ENCODE assay signal across 14 mouse cellular contexts in the genomic region with DNA sequence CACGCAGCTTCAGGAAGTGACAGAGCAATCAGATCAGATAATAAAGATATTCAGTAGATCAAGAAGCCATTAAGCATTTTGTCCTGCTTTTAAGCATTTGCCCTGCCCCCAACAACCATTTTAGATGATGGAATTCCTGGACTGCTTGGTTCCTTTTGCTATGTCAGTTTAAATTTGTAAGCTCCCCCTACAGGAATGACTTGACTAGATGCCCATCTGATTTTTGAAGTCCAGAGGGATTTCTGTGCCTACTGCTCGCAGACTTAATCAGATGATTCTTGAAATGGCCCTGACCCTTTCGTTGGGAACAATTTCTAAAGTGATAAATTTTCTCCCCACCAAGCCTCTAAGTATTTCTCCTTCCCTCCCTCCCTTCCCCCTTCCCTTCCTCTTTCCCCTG. TPM values are rescaled to one million over a fixed set of nuclear protein-coding genes. Genes with fewer than 3 reads are reported as not detected.
A peak's percentile ranks its signal among the peaks of the same experiment; 100 is the strongest.
DNase-seq lines count a peak whose midpoint lies in the region; ATAC-seq and TF ChIP-seq lines count a peak whose summit lies in the region.
"Had no signal": no experiment of that assay in that cellular context is flagged by ENCODE, and none has a peak within 500 bp of the region (broad histone marks: within the 10 kb centered on the region; RNA-seq: fewer than 3 reads in every experiment).

No protein-coding gene starts in this region.

- H3K4me2 ChIP-seq in heart, embryonic 16.5 days (ENCODE audit: low read depth, low read length): peak overlapping the region; percentile 22; the same call in 1 of the 2 replicates
- no peak overlapping the region; the same call in 1 of the 2 replicates for H3K4me2 ChIP-seq in heart, embryonic 12.5 days
- H3K4me2 ChIP-seq in lung, embryonic 16.5 days (ENCODE audit: low read depth, low read length): no peak overlapping the region
- no peak overlapping the region for H3K4me2 ChIP-seq in intestine, postnatal 0 days (replicated peaks; ENCODE audit: low read depth)
- H3K4me2 ChIP-seq: embryonic facial prominence, embryonic 15.5 days; midbrain, embryonic 11.5 days had no signal

- WGBS in heart, embryonic 16.5 days: 27% methylated on average over 3 of the region's 3 CpGs
- WGBS in heart, embryonic 12.5 days: 26% methylated on average over 3 of the region's 3 CpGs
- 30% methylated on average over 3 of the region's 3 CpGs for WGBS in lung, embryonic 16.5 days
- 43% methylated on average over 3 of the region's 3 CpGs for WGBS in intestine, postnatal 0 days

- no peaks in the 10 kb centered on the region; the same call in 1 of the 2 replicates for H3K27me3 ChIP-seq in heart, embryonic 16.5 days (ENCODE audit: control insufficient read depth, insufficient read depth, low read length)
- H3K27me3 ChIP-seq in heart, embryonic 12.5 days (replicated peaks): no peaks in the 10 kb centered on the region
- no peaks in the 10 kb centered on the region for H3K27me3 ChIP-seq in lung, embryonic 16.5 days (ENCODE audit: control insufficient read depth, insufficient read depth, low read depth, low read length)
- H3K27me3 ChIP-seq in intestine, postnatal 0 days (replicated peaks; ENCODE audit: control insufficient read depth, insufficient read depth, low read length): no peaks in the 10 kb centered on the region
- H3K27me3 ChIP-seq: embryonic facial prominence, embryonic 15.5 days had no signal

- H3K36me3 ChIP-seq in heart, embryonic 16.5 days (ENCODE audit: control insufficient read depth, insufficient read depth): no peaks in the 10 kb centered on the region
- no peaks in the 10 kb centered on the region for H3K36me3 ChIP-seq in heart, embryonic 12.5 days
- H3K36me3 ChIP-seq in lung, embryonic 16.5 days (ENCODE audit: control insufficient read depth, insufficient read depth, low read length): no peaks in the 10 kb centered on the region
- no peaks in the 10 kb centered on the region for H3K36me3 ChIP-seq in intestine, postnatal 0 days (ENCODE audit: control insufficient read depth, insufficient read depth)
- H3K36me3 ChIP-seq: embryonic facial prominence, embryonic 15.5 days had no signal

- peaks cover 21% of the 10 kb centered on the region for H3K4me1 ChIP-seq in heart, embryonic 16.5 days (ENCODE audit: control insufficient read depth, insufficient read depth, low read length)
- peaks cover 34% of the 10 kb centered on the region for H3K4me1 ChIP-seq in heart, embryonic 12.5 days (replicated peaks)
- H3K4me1 ChIP-seq in lung, embryonic 16.5 days (replicated peaks; ENCODE audit: control insufficient read depth, insufficient read depth, low read length): peaks cover 14% of the 10 kb centered on the region
- H3K4me1 ChIP-seq in intestine, postnatal 0 days (replicated peaks; ENCODE audit: control insufficient read depth, insufficient read depth, low read length): peaks cover 6% of the 10 kb centered on the region; the same call in 1 of the 2 replicates
- H3K4me1 ChIP-seq: embryonic facial prominence, embryonic 15.5 days had no signal

- no peak for ATAC-seq in heart, embryonic 16.5 days (replicated peaks; ENCODE audit: extremely low read depth, insufficient read depth, low FRiP score)
- no peak for ATAC-seq in heart, embryonic 12.5 days (ENCODE audit: insufficient number of reproducible peaks, low FRiP score)
- ATAC-seq in lung, embryonic 16.5 days (ENCODE audit: low read depth): no peak
- no peak for ATAC-seq in intestine, postnatal 0 days

- no peak overlapping the region for H3K9ac ChIP-seq in heart, embryonic 16.5 days (ENCODE audit: low read length)
- H3K9ac ChIP-seq in heart, embryonic 12.5 days: no peak overlapping the region
- no peak overlapping the region for H3K9ac ChIP-seq in lung, embryonic 16.5 days (ENCODE audit: low read length)
- H3K9ac ChIP-seq in intestine, postnatal 0 days (ENCODE audit: low read depth, low read length): no peak overlapping the region
- H3K9ac ChIP-seq: embryonic facial prominence, embryonic 15.5 days had no signal

- 0 out of 2 replicates have a peak, but pooled peaks have one; percentile 3 for TF ChIP-seq CTCF in intestine, postnatal 0 days (IDR thresholded peaks at IDR 0.05; ENCODE audit: low read depth)

- no peak overlapping the region for H3K4me3 ChIP-seq in heart, embryonic 16.5 days (ENCODE audit: low read length)
- H3K4me3 ChIP-seq in heart, embryonic 12.5 days: no peak overlapping the region
- no peak overlapping the region for H3K4me3 ChIP-seq in lung, embryonic 16.5 days (ENCODE audit: low read length)
- no peak overlapping the region for H3K4me3 ChIP-seq in intestine, postnatal 0 days (ENCODE audit: low read depth, low read length)
- H3K4me3 ChIP-seq: embryonic facial prominence, embryonic 15.5 days had no signal

- peak; percentile 48 to 83 for DNase-seq in adrenal gland, adult (ENCODE audit: inconsistent age in 2 of 2, low spot score in 1 of 2)
- no peak for DNase-seq in adrenal gland, adult 18-20 months (ENCODE audit: low spot score in 2 of 2)
- DNase-seq in lung, postnatal 14 days: no peak
- DNase-seq in cerebellum, adult 9-10 months: no peak
- DNase-seq: cerebellum, postnatal 10 days; thymus, postnatal 25 days had no signal

- no peaks in the 10 kb centered on the region for H3K9me3 ChIP-seq in heart, embryonic 16.5 days (replicated peaks; ENCODE audit: control insufficient read depth, low read length)
- H3K9me3 ChIP-seq in heart, embryonic 12.5 days (replicated peaks): no peaks in the 10 kb centered on the region
- H3K9me3 ChIP-seq in lung, embryonic 16.5 days (ENCODE audit: control insufficient read depth, low read length): no peaks in the 10 kb centered on the region
- no peaks in the 10 kb centered on the region for H3K9me3 ChIP-seq in intestine, postnatal 0 days (ENCODE audit: control insufficient read depth)
- H3K9me3 ChIP-seq: embryonic facial prominence, embryonic 15.5 days had no signal

- H3K27ac ChIP-seq in heart, embryonic 16.5 days (ENCODE audit: low read length): no peak overlapping the region
- H3K27ac ChIP-seq in heart, embryonic 12.5 days (ENCODE audit: poor library complexity, severe bottlenecking): no peak overlapping the region
- H3K27ac ChIP-seq in lung, embryonic 16.5 days (ENCODE audit: low read length): peak overlapping the region; percentile 21; the same call in 1 of the 2 replicates
- H3K27ac ChIP-seq in intestine, postnatal 0 days (ENCODE audit: low read depth, low read length): no peak overlapping the region
- H3K27ac ChIP-seq: embryonic facial prominence, embryonic 15.5 days had no signal

RNA-seq across cellular contexts. Expression of gene Tmigd3, which starts 1.9 kb away (rescaled TPM):
- total RNA-seq in adrenal gland, adult 18-20 months (2021): not detected
- polyA plus RNA-seq in heart, embryonic 16.5 days (2015; fragmentation: Nextera tagmentation; extraction: Ambion mirVana): 0.32 TPM in 1 of 2 replicates, not detected in the other
- 0.42 TPM in 1 of 2 replicates, not detected in the other for polyA plus RNA-seq in heart, embryonic 12.5 days (2016; fragmentation: Nextera tagmentation; extraction: Ambion mirVana)
- polyA plus RNA-seq in lung, embryonic 16.5 days (2015; fragmentation: Nextera tagmentation; extraction: Ambion mirVana): not detected in 2 replicates
- polyA plus RNA-seq in intestine, postnatal 0 days (2015; fragmentation: Nextera tagmentation; extraction: Ambion mirVana): 0.44 and 0.48 TPM in 2 replicates
- total RNA-seq: ES-E14; liver, adult 2 months had no signal
- polyA plus RNA-seq: midbrain, embryonic 11.5 days had no signal

RNA-seq across cellular contexts. Expression of gene Adora3, which starts 1.9 kb away (rescaled TPM):
- total RNA-seq in adrenal gland, adult 18-20 months (2021): under 1 TPM; 0.33 to 0.80 TPM
- 0.20 and 0.22 TPM in 2 replicates for polyA plus RNA-seq in heart, embryonic 16.5 days (2015; fragmentation: Nextera tagmentation; extraction: Ambion mirVana)
- 0.10 TPM in 1 of 2 replicates, not detected in the other for polyA plus RNA-seq in heart, embryonic 12.5 days (2016; fragmentation: Nextera tagmentation; extraction: Ambion mirVana)
- polyA plus RNA-seq in lung, embryonic 16.5 days (2015; fragmentation: Nextera tagmentation; extraction: Ambion mirVana): 0.45 TPM in 2 replicates
- 0.43 TPM in 2 replicates for polyA plus RNA-seq in intestine, postnatal 0 days (2015; fragmentation: Nextera tagmentation; extraction: Ambion mirVana)
- total RNA-seq: ES-E14 had no signal
- polyA plus RNA-seq: liver, adult 2 months; midbrain, embryonic 11.5 days had no signal

RNA-seq across cellular contexts. Expression of gene I830077J02Rik, which starts 59.9 kb away (rescaled TPM):
- total RNA-seq in adrenal gland, adult 18-20 months (2021): 1 to 10 TPM; 1.0 to 1.2 TPM
- polyA plus RNA-seq in heart, embryonic 16.5 days (2015; fragmentation: Nextera tagmentation; extraction: Ambion mirVana): 0.90 and 1.6 TPM in 2 replicates
- polyA plus RNA-seq in heart, embryonic 12.5 days (2016; fragmentation: Nextera tagmentation; extraction: Ambion mirVana): 2.1 and 2.9 TPM in 2 replicates
- polyA plus RNA-seq in lung, embryonic 16.5 days (2015; fragmentation: Nextera tagmentation; extraction: Ambion mirVana): 0.93 TPM in 2 replicates
- 0.89 and 1.7 TPM in 2 replicates for polyA plus RNA-seq in intestine, postnatal 0 days (2015; fragmentation: Nextera tagmentation; extraction: Ambion mirVana)

Comparison
In these comparisons a context has a peak if more than half of its experiments do, and no peak if none do; other contexts are left out.
1. DNase-seq: peak in adrenal gland, adult (2 of 2); none in adrenal gland, adult 18-20 months (0 of 2), lung, postnatal 14 days (single experiment) and cerebellum, adult 9-10 months (single experiment).